Mouse (Mus musculus) CH12.LX (cell line): Measurements from ENCODE around the gene Dad1. TPM values are rescaled to one million over a fixed set of nuclear protein-coding genes. Genes with fewer than 3 reads are reported as not detected.

Source experiments
- DNase-seq: peaks from one replicate; pipeline ENCODE4 v3.0.0-alpha.2; 2013; ENCODE audit errors: extremely low read depth
- H3K27ac ChIP-seq: 2 replicates; pipeline ENCODE4 v1.5.1; 2012; ENCODE audit warnings: low read depth, mild to moderate bottlenecking, control low read depth, moderate library complexity; ENCODE audit not compliant: insufficient read depth
- H3K27me3 ChIP-seq: replicated peaks from 2 replicates; pipeline ENCODE3; 2012; ENCODE audit warnings: inconsistent platforms
- H3K36me3 ChIP-seq, 2 experiments: replicated peaks in 1 of 2; 2 replicates each; pipeline versions ENCODE3 to v1.6.1; 2012; ENCODE audit warnings: inconsistent platforms in 1 of 2, low read length in 1 of 2, mild to moderate bottlenecking in 1 of 2, mixed read lengths in 1 of 2, moderate library complexity in 1 of 2; ENCODE audit not compliant: control insufficient read depth in 1 of 2, insufficient read depth in 1 of 2
- H3K4me1 ChIP-seq, 2 experiments: 2 replicates each; pipeline ENCODE4 v1.6.1; 2012; ENCODE audit warnings: inconsistent platforms in 1 of 2, moderate library complexity in 1 of 2; ENCODE audit not compliant: insufficient read depth in 2 of 2, control insufficient read depth in 1 of 2
- H3K4me2 ChIP-seq: 2 replicates; pipeline ENCODE4 v1.6.1; 2012; ENCODE audit warnings: low read depth, mild to moderate bottlenecking, control low read depth; ENCODE audit not compliant: poor library complexity, insufficient read depth, severe bottlenecking
- H3K4me3 ChIP-seq, 3 experiments: fragments of 150-350 bp in 1 of 3; sonication (generic) in 1 of 3; replicated peaks in 1 of 3; 2 replicates each; pipeline versions ENCODE3 to v1.5.1; 2011 to 2012; ENCODE audit warnings: low read depth in 2 of 3, low read length in 2 of 3, mild to moderate bottlenecking in 2 of 3, moderate library complexity in 2 of 3, control low read depth in 1 of 3, improper control_type of control experiment in 1 of 3, inconsistent platforms in 1 of 3, mixed read lengths in 1 of 3; ENCODE audit not compliant: poor library complexity in 1 of 3
- H3K79me2 ChIP-seq: replicated peaks from 2 replicates; pipeline ENCODE4 v1.6.1; 2012; ENCODE audit warnings: mild to moderate bottlenecking, moderate library complexity; ENCODE audit not compliant: control insufficient read depth, poor library complexity, insufficient read depth, severe bottlenecking; ENCODE audit errors: extremely low read depth
- H3K9ac ChIP-seq: 2 replicates; pipeline ENCODE4 v1.6.1; 2012; ENCODE audit warnings: low read depth, mild to moderate bottlenecking, control low read depth, moderate library complexity; ENCODE audit not compliant: insufficient read depth
- H3K9me3 ChIP-seq: replicated peaks from 2 replicates; pipeline ENCODE3; 2012; ENCODE audit warnings: low read length, inconsistent platforms, mixed read lengths
- BHLHE40 ChIP-seq: IDR thresholded peaks from 2 replicates; pipeline ENCODE4 v1.6.1; 2011; ENCODE audit warnings: mild to moderate bottlenecking, low read depth, low read length, improper control_type of control experiment
- CHD2 ChIP-seq: IDR thresholded peaks from 2 replicates; pipeline ENCODE4 v1.6.1; 2011; ENCODE audit warnings: low read length, improper control_type of control experiment
- CTCF ChIP-seq, 2 experiments: IDR thresholded peaks in 1 of 2; conservative IDR thresholded peaks in 1 of 2; 2 replicates each; pipeline ENCODE4 v1.5.1; 2011 to 2012; ENCODE audit warnings: low read depth in 2 of 2, low read length in 2 of 2, improper control_type of control experiment in 1 of 2, inconsistent platforms in 1 of 2, mild to moderate bottlenecking in 1 of 2, moderate library complexity in 1 of 2
- ELF1 ChIP-seq: IDR thresholded peaks from 2 replicates; pipeline ENCODE4 v1.6.1; 2014; ENCODE audit warnings: low read depth, mild to moderate bottlenecking, inconsistent platforms, low read length, improper control_type of control experiment
- HCFC1 ChIP-seq: IDR thresholded peaks from 2 replicates; pipeline ENCODE4 v1.6.1; 2012; ENCODE audit warnings: low read depth, mild to moderate bottlenecking, inconsistent platforms, low read length, improper control_type of control experiment
- IRF4 ChIP-seq: IDR thresholded peaks from 2 replicates; pipeline ENCODE4 v1.6.1; 2014; ENCODE audit warnings: low read depth, mild to moderate bottlenecking, inconsistent platforms, low read length, improper control_type of control experiment
- MAFK ChIP-seq: IDR thresholded peaks from 2 replicates; pipeline ENCODE4 v1.6.1; 2011; ENCODE audit warnings: low read length, improper control_type of control experiment; ENCODE audit not compliant: insufficient replicate concordance
- MAX ChIP-seq: IDR thresholded peaks from 2 replicates; pipeline ENCODE4 v1.6.1; 2011; ENCODE audit warnings: low read length, improper control_type of control experiment
- MAZ ChIP-seq: IDR thresholded peaks from 2 replicates; pipeline ENCODE4 v1.6.1; 2012; ENCODE audit warnings: low read depth, mild to moderate bottlenecking, inconsistent platforms, low read length, improper control_type of control experiment, moderate library complexity
- MEF2A ChIP-seq: IDR thresholded peaks from 2 replicates; pipeline ENCODE4 v1.6.1; 2014; ENCODE audit warnings: low read depth, mild to moderate bottlenecking, inconsistent platforms, low read length, improper control_type of control experiment, borderline replicate concordance
- MYC ChIP-seq: IDR thresholded peaks from 2 replicates; pipeline ENCODE4 v1.6.1; 2011; ENCODE audit warnings: low read depth, mild to moderate bottlenecking, improper control_type of control experiment, low read length
- NRF1 ChIP-seq: IDR thresholded peaks from 2 replicates; pipeline ENCODE4 v1.6.1; 2014; ENCODE audit warnings: low read depth, mild to moderate bottlenecking, inconsistent platforms, low read length, improper control_type of control experiment, moderate library complexity
- POLR2A ChIP-seq: IDR thresholded peaks from 2 replicates; pipeline ENCODE4 v1.6.1; 2011; ENCODE audit warnings: low read depth, mild to moderate bottlenecking, improper control_type of control experiment, low read length
- RCOR1 ChIP-seq: conservative IDR thresholded peaks from 2 replicates; pipeline ENCODE4 v1.6.1; 2012; ENCODE audit warnings: low read depth, mild to moderate bottlenecking, inconsistent platforms, low read length, improper control_type of control experiment
- USF1 ChIP-seq: IDR thresholded peaks from 2 replicates; pipeline ENCODE4 v1.6.1; 2014; ENCODE audit warnings: low read depth, mild to moderate bottlenecking, inconsistent platforms, low read length, improper control_type of control experiment
- USF2 ChIP-seq: conservative IDR thresholded peaks from 2 replicates; pipeline ENCODE4 v1.6.1; 2011; ENCODE audit warnings: low read depth, low read length, improper control_type of control experiment
- ZC3H11A ChIP-seq: IDR thresholded peaks from 2 replicates; pipeline ENCODE4 v1.6.1; 2012; ENCODE audit warnings: low read depth, mild to moderate bottlenecking, inconsistent platforms, low read length, improper control_type of control experiment
- ZKSCAN1 ChIP-seq: IDR thresholded peaks from 2 replicates; pipeline ENCODE4 v1.6.1; 2012; ENCODE audit warnings: low read depth, inconsistent platforms, low read length, improper control_type of control experiment, borderline replicate concordance
- dilution Hi-C: fragments of 300-500 bp; cut with MboI; formaldehyde crosslinking; loops from 2 replicates; pipeline ENCODE4 v1.14.3; 2020; ENCODE audit warnings: low sequenced_read_pairs; ENCODE audit not compliant: extremely low pct_unique_long_range_greater_than_20kb, extremely low pct_ligation_motif_present
- in situ Hi-C: fragments of 300-500 bp; cut with MboI; formaldehyde crosslinking; loops from 3 replicates; pipeline ENCODE4 v1.14.3; 2019; ENCODE audit warnings: low sequenced_read_pairs, low pct_ligation_motif_present, low pct_unique_long_range_greater_than_20kb, mixed read lengths
- polyA plus RNA-seq: library from polyadenylated mRNA; unstranded; fragments of >175 nt; gene quantifications from 2 replicates; pipeline ENCODE4 v1.2.1, GENCODE M21; 2012; ENCODE audit warnings: low read depth; ENCODE audit not compliant: insufficient read length
- total RNA-seq, 2 experiments: library from RNA; depleted of rRNA; stranded (reverse); fragments of 300-350 nt in 1 of 2; fragments of >200 nt in 1 of 2; gene quantifications; 2 replicates each; pipeline ENCODE4 v1.2.3; 2012 to 2014

Gene Dad1
- total and polyA plus RNA-seq, 3 experiments = 161 to 287 (median 279) TPM

DNA sequence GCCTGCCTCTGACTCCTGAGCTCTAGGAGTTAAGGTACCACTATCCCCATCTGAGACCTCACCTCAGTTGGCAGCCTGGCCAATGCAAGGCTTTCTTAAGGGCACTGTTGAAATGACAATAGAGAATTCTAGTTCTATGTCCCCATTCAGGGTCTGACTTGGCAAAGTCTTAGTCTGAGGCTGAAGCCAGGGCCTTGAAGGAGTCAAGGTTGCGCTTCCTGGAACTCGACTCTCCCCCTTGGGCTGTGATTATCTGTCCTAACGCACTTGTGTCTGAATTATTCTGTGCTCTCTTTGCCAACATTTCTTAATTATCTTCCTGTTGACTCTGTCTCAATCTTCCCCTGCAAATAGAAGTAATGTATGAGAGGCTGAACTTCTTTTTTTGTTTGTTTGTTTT, 46.8 kb upstream of the Dad1 start:
- H3K36me3 ChIP-seq = no peaks in the 10 kb centered on the region
- H3K9ac ChIP-seq = no peak overlapping the region
- no peak for TF ChIP-seq MYC
- TF ChIP-seq USF2 = no peak
- TF ChIP-seq ZKSCAN1 = no peak
- no peak for TF ChIP-seq BHLHE40
- TF ChIP-seq CTCF (conservative IDR thresholded peaks at IDR 0.05 in 1 of 2, IDR thresholded peaks at IDR 0.05 in 1 of 2; ENCODE audit: low read depth in 2 of 2, low read length in 2 of 2) = no peak
- TF ChIP-seq MAZ = no peak
- TF ChIP-seq ELF1 = no peak
- no peak for TF ChIP-seq CHD2
- TF ChIP-seq NRF1 = no peak
- TF ChIP-seq HCFC1 = no peak
- TF ChIP-seq MAX = no peak
- no peak for TF ChIP-seq USF1
- no peak for TF ChIP-seq MAFK
- no peak for TF ChIP-seq RCOR1
- TF ChIP-seq POLR2A = no peak
- no peak overlapping the region for H3K4me2 ChIP-seq
- no peak overlapping the region for H3K27ac ChIP-seq
- peaks cover 9% of the 10 kb centered on the region for H3K27me3 ChIP-seq
- peaks cover 7% of the 10 kb centered on the region for H3K9me3 ChIP-seq
- DNase-seq = no peak
- no peaks in the 10 kb centered on the region for H3K79me2 ChIP-seq
- H3K4me1 ChIP-seq = no peaks in the 10 kb centered on the region; a peak in 1 of 4 replicates
- H3K4me3 ChIP-seq = no peak overlapping the region
- dilution Hi-C loops = no loop called here
- in situ Hi-C loops = no loop called here

DNA sequence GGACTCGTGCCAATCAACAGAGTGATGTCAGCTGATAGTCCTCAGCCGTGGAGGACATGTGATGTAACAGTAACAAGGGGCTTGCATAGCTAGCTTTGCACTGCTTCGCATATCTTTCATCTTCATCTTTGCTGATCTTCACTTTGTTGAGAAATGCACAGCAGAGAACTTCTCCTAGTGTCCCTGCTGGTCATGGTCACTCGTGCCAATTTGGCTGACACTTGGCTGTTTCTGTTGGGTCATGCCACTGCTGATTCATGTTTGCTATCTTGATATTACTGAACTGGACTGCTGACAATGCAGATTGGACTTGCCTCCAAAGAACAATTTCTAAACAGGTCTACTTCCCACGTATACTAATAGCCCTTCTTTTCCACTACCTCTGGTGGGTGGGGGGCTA, 46.2 kb upstream of the Dad1 start:
- H3K4me2 ChIP-seq = no peak overlapping the region
- H3K27me3 ChIP-seq = peaks cover 9% of the 10 kb centered on the region
- no peak overlapping the region for H3K27ac ChIP-seq
- H3K36me3 ChIP-seq = no peaks in the 10 kb centered on the region
- H3K9me3 ChIP-seq = peaks cover 7% of the 10 kb centered on the region
- dilution Hi-C loops (no loop called here), in situ Hi-C loops (no loop called here)
- TF ChIP-seq USF1 (no peak), IRF4 (no peak), ZC3H11A (no peak), MAX (no peak), CHD2 (no peak), MEF2A (no peak)
- no peaks in the 10 kb centered on the region; a peak in 1 of 4 replicates for H3K4me1 ChIP-seq
- H3K79me2 ChIP-seq = no peaks in the 10 kb centered on the region
- no peak overlapping the region for H3K4me3 ChIP-seq
- H3K9ac ChIP-seq = no peak overlapping the region
- DNase-seq = no peak
